Mouse (Mus musculus) embryonic stem cell, embryonic (primary cell): ENCODE measurements at regions not wholly inside any gene's neighbourhood (a gene's known extent, or its start where the extent isn't known, plus 50 kb on each side); places are given as distances from the start of the nearest gene placed in this dataset.

ENCODE experiments used
- CTCF ChIA-PET, 4 experiments: fragments of 300-600 bp in 2 of 4; fragments of 350-600 bp in 2 of 4; sonication (Branson Sonifier 250); formaldehyde crosslinking; loops; one replicate each; lab custom pipeline; 2022; ENCODE audit warnings: inconsistent platforms in 2 of 4; lab: Charles Lee
- POLR2A ChIA-PET, 4 experiments: fragments of 300-600 bp in 2 of 4; fragments of 350-600 bp in 2 of 4; sonication (Branson Sonifier 250); formaldehyde crosslinking; loops; one replicate each; lab custom pipeline; 2022; ENCODE audit warnings: antibody characterized with exemption in 4 of 4, inconsistent platforms in 1 of 4; lab: Charles Lee

DNA sequence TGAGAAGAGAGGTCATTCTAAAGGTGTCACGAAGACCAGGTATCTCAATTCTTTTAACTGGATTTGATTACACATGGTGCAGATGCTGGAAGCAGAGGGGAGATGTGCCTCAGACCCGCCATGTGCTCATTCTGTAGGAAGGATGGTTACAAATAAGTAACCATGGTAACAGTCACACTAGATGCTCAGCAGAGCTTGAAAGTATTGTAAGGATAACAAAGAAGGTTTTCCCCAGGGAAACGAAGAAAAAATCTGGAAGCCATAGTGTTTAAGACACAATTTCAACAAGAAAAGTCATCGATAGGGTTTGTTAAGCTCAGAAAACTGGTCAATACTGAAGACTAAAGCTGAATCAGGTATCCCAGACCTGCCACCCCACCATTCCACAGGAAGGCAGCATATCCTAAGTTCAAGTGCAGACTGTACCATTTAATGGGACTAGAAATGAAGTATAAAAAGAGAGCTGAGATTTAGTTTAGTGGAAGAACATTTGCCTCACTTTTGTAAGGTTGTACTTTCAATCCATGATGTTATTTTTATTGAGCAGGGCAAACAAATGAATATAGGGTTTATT, 68.9 kb upstream of the Ankrd50 start:
- CTCF ChIA-PET = no interaction called here
- POLR2A ChIA-PET = no interaction called here

DNA sequence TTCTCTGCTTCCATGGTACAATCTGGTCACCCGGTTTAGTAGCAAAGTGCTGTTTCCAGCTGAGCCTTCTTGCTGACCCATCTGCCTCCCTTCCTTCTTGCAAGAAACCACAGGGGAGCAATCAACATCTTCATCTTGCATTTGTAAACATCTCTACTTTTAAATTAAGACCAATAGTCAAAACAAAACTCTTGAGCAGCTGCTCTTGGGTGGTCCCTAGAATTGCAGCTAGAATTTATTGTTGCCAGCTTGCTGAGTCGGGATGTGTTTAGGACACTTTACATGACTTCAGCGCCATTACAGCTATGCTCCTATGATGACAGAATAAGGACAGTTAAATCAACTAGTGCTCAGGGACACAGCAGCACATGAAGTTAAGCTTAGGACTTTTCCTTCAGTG, 62.4 kb upstream of the Ankrd50 start:
- POLR2A ChIA-PET = no interaction called here
- CTCF ChIA-PET = interaction anchor here in 1 of 4 experiments (0.5 kb wide), 1 partner anchor 1909 kb away, joined by 3 read pairs; no protein-coding TSS in a partner anchor

DNA sequence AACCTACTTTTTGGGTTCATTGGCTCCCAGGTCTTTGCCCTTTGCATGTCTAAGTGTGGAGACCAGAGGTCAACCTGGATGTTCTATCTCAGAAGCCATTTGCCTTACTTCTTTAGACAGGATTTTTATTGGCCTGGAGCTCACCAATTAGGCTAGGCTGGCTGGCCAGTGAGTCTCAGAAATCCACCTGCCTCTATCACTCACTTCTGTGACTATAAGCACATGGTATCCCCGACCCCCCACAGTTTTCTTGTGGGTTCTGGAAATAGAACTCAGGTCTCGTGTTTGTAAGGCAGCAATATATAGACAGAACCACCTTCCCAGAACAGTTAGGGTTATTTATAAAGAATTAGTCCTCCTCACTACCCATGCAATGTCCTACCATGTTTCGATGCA, 60.9 kb upstream of the Ankrd50 start:
- CTCF ChIA-PET = no interaction called here
- POLR2A ChIA-PET = interaction anchor here in 1 of 4 experiments (1.6 kb wide), 1 partner anchor 10 kb away, joined by 4 read pairs; no protein-coding TSS in a partner anchor

DNA sequence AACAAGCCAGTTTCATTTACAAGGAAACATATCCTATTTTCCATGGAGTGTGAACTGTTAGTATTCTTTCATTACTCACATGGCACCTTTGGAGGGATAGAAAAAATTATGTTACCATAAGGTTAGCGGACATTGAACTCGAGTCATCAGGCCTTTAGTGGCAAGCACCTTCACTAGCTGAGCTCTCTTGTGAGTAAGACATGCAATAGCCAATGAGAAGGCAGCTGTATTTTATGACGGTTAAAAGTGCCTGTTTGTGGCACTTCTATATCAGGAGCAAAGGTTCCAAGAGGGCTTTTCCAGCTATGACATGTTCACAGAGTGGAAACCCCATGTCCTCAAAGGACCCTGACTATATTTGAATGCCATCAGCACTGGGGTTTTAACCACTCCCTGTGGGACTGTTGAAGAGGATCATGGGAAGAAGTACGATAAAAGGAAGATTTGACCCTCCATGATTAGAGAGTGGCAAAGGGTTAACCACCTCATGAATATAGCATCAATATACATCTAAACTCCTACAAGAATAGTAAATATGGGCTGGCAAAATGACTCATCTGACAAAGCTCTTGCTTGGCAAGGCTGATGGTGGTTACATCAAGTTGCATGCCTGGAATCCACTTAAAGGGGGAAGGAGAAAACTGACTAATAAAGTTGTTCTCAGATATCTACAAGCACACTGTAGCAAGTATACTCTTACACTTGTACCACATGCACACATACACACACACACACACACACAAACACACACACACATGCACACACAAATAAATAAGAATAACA, 60.3 kb upstream of the Ankrd50 start:
- ChIA-PET POLR2A (interaction anchor here in 1 of 4 experiments (1.0 to 1.6 kb wide), 2 partner anchors 10 to 23 kb away, joined by 3 to 4 read pairs; no protein-coding TSS in a partner anchor), CTCF (no interaction called here)

DNA sequence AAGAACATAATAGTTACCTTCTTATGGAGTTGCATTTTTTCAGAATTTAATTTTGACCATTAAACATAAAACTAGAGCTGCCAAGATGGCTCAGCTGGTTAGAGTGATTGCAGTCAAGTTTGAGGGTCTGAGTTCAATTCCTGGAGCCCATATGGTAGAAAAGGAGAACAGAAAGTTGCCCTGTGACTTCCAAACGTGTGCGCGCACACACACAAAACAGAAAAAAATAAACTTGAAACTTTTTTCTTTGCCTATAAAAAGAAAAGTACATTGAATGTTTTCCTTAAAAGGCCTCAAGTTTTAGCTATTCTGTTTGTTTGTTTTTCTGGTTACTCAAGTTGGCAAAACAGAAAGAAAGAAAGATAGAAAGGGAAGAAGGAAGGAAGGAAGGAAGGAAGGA, 59.2 kb upstream of the Ankrd50 start:
- ChIA-PET CTCF (interaction anchor here in 1 of 4 experiments (0.7 kb wide), 1 partner anchor 206 kb away, joined by 4 read pairs; no protein-coding TSS in a partner anchor), POLR2A (interaction anchor here in 1 of 4 experiments (1.0 kb wide), 1 partner anchor 24 kb away, joined by 3 read pairs; no protein-coding TSS in a partner anchor)

DNA sequence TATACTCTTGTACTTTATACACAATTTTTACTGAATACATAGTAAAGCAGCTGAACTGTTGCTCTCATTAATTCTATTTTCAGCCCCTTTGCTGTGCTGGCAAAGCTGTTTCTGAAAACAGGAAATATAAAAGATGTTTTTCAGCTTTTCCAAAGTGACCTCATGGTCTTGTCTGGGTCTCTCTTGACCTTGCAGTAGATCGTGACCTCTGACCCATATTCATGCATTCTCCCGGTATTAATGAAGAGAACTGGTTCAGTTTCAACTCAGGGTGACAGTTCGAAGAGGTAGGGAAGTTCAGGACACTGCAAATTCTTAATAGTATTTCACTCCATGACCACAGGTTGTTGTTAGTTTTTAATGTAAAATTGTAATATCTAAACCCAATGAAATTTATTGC, 56.7 kb upstream of the Ankrd50 start:
- CTCF ChIA-PET = no interaction called here

DNA sequence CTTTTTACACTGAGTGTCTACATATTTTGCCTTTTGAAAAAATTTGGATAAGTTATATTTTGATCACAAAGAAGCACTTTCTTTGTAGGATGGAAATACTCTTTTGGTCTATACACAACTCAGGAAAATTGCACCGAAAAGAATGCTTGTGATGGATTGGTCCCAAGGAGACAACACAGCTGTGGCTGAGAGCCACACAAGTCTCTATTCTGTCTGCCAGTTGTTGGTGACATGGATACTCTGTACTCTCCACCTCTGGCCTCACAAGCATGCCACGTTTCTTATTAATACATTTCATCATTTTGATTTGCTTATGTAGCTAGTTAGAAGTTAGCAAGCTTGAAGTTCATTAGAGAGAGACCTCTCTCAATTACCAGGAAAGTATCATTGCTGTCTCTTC, 53.7 kb upstream of the Ankrd50 start:
- POLR2A ChIA-PET = interaction anchor here in 1 of 4 experiments (0.8 kb wide), 1 partner anchor 30 kb away, joined by 3 read pairs; no protein-coding TSS in a partner anchor
- CTCF ChIA-PET = interaction anchor here in 1 of 4 experiments (0.6 kb wide), 1 partner anchor 79 kb away, joined by 5 read pairs; no protein-coding TSS in a partner anchor

More for the DNA sequence above, 56.7 kb upstream of the Ankrd50 start:
- POLR2A ChIA-PET = interaction anchor here in 1 of 4 experiments (0.7 kb wide), 1 partner anchor 8 kb away, joined by 3 read pairs; no protein-coding TSS in a partner anchor

DNA sequence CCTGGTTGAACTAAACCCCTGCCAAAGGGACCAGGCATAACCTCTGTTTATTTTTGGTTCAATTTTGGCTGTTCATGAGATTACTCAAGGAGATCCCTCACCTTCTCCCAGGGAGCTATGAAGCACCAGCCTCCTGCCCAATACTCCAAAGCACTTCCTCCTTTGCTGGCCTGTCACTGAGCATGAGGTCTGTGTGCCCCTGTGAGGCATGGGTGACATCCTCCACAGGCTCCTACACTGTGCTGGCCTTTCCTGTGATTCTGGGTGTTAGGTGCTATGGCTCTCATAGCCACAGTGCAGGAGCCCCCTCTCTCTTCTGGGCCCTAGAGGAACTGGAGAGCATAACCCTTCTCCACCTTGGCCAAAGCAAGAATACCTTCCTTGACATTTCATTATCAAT, 53.1 kb upstream of the Ankrd50 start:
- CTCF ChIA-PET = no interaction called here

More for the DNA sequence above, 53.1 kb upstream of the Ankrd50 start:
- POLR2A ChIA-PET = no interaction called here
